Mouse (Mus musculus) liver, embryonic 14.5 days (tissue): ENCODE results near the gene Fgr. TPM values are rescaled to one million over a fixed set of nuclear protein-coding genes. Genes with fewer than 3 reads are reported as not detected.

Source experiments
- ATAC-seq: fragments of 200-750 bp; cut with Nextera tagmentation; 2 replicates; pipeline ENCODE4 v1.8.0; 2017; ENCODE audit warnings: moderate number of reproducible peaks, mild to moderate bottlenecking, moderate library complexity; ENCODE audit not compliant: insufficient read depth
- DNase-seq, 3 experiments: peaks; one replicate each; pipeline ENCODE4 v3.0.0-alpha.2; 2012 to 2013; ENCODE audit warnings: low read depth in 3 of 3, low spot score in 3 of 3
- H3K27ac ChIP-seq: fragments of 300-500 bp; sonication (generic); 2 replicates; pipeline ENCODE4 v1.5.1; 2014; ENCODE audit warnings: moderate library complexity, mild to moderate bottlenecking, control low read depth, inconsistent platforms
- H3K27me3 ChIP-seq: fragments of 300-500 bp; sonication (generic); 2 replicates; pipeline ENCODE4 v1.6.1; 2014; ENCODE audit warnings: mild to moderate bottlenecking, low read length, moderate library complexity; ENCODE audit not compliant: control insufficient read depth, insufficient read depth
- H3K36me3 ChIP-seq: fragments of 300-500 bp; sonication (generic); replicated peaks from 2 replicates; pipeline ENCODE4 v1.6.1; 2014; ENCODE audit warnings: low read depth; ENCODE audit not compliant: control insufficient read depth, insufficient read depth
- H3K4me1 ChIP-seq, 2 experiments: fragments of 200-500 bp in 1 of 2; fragments of 300-500 bp in 1 of 2; sonication (generic) in 1 of 2; replicated peaks; 2 replicates each; pipeline ENCODE4 v1.6.1; 2012 to 2014; ENCODE audit warnings: antibody characterized with exemption in 1 of 2, inconsistent platforms in 1 of 2, low read length in 1 of 2; ENCODE audit not compliant: control insufficient read depth in 2 of 2, insufficient read depth in 2 of 2
- H3K4me2 ChIP-seq: fragments of 300-500 bp; sonication (generic); 2 replicates; pipeline ENCODE4 v1.6.1; 2014; ENCODE audit warnings: low read depth, mild to moderate bottlenecking, control low read depth, moderate library complexity
- H3K4me3 ChIP-seq, 2 experiments: fragments of 200-500 bp in 1 of 2; fragments of 300-500 bp in 1 of 2; sonication (generic) in 1 of 2; 2 replicates each; pipeline ENCODE4 v1.5.1; 2012 to 2014; ENCODE audit warnings: low read depth in 2 of 2, low read length in 2 of 2, mild to moderate bottlenecking in 2 of 2, control low read depth in 1 of 2, inconsistent platforms in 1 of 2, moderate library complexity in 1 of 2; ENCODE audit not compliant: insufficient read depth in 1 of 2
- H3K9ac ChIP-seq: fragments of 300-500 bp; sonication (generic); replicated peaks from 2 replicates; pipeline ENCODE4 v1.6.1; 2014; ENCODE audit warnings: mild to moderate bottlenecking, control low read depth, moderate library complexity
- H3K9me3 ChIP-seq: fragments of 300-500 bp; sonication (generic); 2 replicates; pipeline ENCODE4 v1.6.1; 2016; ENCODE audit warnings: low read length, mixed read lengths; ENCODE audit not compliant: control insufficient read depth
- CTCF ChIP-seq: IDR thresholded peaks from 2 replicates; pipeline ENCODE4 v1.5.1; 2016; ENCODE audit warnings: antibody characterized with exemption, low read depth, control low read depth
- EP300 ChIP-seq: IDR thresholded peaks from 2 replicates; pipeline ENCODE4 v1.6.1; 2016; ENCODE audit warnings: antibody characterized with exemption, low read depth
- WGBS: fragments of 180-500 bp; shearing (Covaris S2); extraction: QIAGEN DNeasy Blood & Tissue Kit; methylation state at CpG from one replicate; pipeline ENCODE4 v1.1.7; 2014; ENCODE audit not compliant: insufficient replicate concordance; 5-methylcytosine and 5-hydroxymethylcytosine counted together
- polyA plus RNA-seq, 2 experiments: library from polyadenylated mRNA; depleted of rRNA in 1 of 2; stranded (reverse) in 1 of 2; unstranded in 1 of 2; fragments of >200 nt; fragmentation: Nextera tagmentation in 1 of 2; extraction: Ambion mirVana in 1 of 2; gene quantifications; 2 replicates each; pipeline versions ENCODE4 v1.2.1 to v1.2.3; 2012 to 2014

Gene Fgr
- polyA plus RNA-seq, 2 experiments = 0.75 to 0.79 TPM

DNA sequence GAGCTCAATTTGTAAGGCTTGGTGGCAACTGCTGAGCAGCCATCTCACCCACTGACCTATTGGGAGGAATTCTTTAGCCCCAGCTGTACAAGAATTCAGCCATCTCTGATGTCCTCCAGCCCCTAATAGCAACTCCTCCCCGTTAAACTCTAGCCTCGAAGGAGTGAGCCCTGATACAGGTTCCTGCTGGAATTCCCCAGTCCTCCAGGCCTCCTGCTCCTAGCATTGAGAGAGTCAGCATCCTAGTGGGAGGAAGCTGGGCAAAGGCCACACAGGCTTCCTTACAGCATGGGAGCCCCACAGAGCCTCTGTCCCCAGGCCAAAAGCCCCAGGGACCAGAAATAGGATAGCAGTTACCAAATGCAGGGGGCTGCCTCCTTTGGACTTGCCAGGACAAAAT is 10.5 kb upstream of the Fgr start:
- H3K4me2 ChIP-seq = no peak overlapping the region
- DNase-seq (no peak), ATAC-seq (no peak)
- H3K4me3 ChIP-seq = no peak overlapping the region
- H3K9ac ChIP-seq = no peak overlapping the region
- no peaks in the 10 kb centered on the region for H3K27me3 ChIP-seq
- H3K4me1 ChIP-seq = peaks cover 0 to 19% of the 10 kb centered on the region in 2 experiments; a peak in 2 of 4 replicates
- H3K27ac ChIP-seq = no peak overlapping the region
- no peak for TF ChIP-seq EP300
- no peak for TF ChIP-seq CTCF
- no peaks in the 10 kb centered on the region for H3K36me3 ChIP-seq
- no peaks in the 10 kb centered on the region for H3K9me3 ChIP-seq
- 65% methylated on average over 2 of the region's 2 CpGs for WGBS

DNA sequence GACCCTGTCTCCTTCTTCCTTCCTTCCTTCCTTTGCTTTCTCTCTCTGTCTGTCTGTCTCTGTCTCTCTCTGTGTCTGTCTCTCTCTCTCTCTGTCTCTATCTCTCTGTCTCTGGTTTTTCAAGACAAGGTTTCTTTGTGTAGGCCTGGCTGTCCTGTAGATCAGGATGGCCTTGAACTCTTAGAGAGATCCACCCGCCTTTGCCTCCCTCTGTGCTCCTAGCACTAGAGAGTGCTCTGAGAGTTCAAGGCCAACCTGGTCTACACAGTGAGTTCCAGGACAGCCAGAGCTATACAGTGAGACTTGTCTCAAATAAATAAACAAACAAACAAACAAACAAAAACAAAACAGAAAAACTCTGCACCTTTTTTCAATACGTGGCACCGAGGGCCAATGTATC is 9.8 kb upstream of the Fgr start:
- Histone ChIP-seq H3K27ac (no peak overlapping the region), H3K9me3 (no peaks in the 10 kb centered on the region), H3K4me2 (no peak overlapping the region), H3K4me3 (no peak overlapping the region), H3K36me3 (no peaks in the 10 kb centered on the region), H3K27me3 (no peaks in the 10 kb centered on the region), H3K9ac (no peak overlapping the region), H3K4me1 (peaks cover 0 to 17% of the 10 kb centered on the region in 2 experiments; a peak in 2 of 4 replicates)
- DNase-seq (no peak), ATAC-seq (no peak)
- no peak for TF ChIP-seq CTCF
- no peak for TF ChIP-seq EP300
- WGBS = 64% methylated on average over 3 of the region's 3 CpGs

DNA sequence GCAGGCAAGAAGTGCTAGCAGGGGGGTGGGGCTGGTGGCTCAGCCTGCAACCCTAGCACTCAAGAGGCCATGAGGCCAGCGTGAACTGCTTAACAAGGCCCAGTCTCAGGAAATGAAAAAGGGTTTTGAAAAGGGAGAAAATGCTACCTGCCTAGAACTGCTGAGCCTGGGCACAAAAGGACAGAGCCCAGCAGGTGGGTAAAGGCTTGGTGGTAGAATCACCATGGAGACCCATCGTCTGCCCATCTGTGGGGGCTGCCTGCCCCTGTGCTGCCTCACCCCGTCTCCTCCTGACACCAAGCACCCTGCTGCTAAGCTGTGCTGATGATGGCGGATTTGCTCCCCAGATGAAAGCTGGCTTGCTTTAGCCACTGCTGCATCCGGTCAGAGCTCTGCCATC is 9.4 kb upstream of the Fgr start:
- no peak for DNase-seq
- no peak for TF ChIP-seq CTCF
- TF ChIP-seq EP300 = no peak

DNA sequence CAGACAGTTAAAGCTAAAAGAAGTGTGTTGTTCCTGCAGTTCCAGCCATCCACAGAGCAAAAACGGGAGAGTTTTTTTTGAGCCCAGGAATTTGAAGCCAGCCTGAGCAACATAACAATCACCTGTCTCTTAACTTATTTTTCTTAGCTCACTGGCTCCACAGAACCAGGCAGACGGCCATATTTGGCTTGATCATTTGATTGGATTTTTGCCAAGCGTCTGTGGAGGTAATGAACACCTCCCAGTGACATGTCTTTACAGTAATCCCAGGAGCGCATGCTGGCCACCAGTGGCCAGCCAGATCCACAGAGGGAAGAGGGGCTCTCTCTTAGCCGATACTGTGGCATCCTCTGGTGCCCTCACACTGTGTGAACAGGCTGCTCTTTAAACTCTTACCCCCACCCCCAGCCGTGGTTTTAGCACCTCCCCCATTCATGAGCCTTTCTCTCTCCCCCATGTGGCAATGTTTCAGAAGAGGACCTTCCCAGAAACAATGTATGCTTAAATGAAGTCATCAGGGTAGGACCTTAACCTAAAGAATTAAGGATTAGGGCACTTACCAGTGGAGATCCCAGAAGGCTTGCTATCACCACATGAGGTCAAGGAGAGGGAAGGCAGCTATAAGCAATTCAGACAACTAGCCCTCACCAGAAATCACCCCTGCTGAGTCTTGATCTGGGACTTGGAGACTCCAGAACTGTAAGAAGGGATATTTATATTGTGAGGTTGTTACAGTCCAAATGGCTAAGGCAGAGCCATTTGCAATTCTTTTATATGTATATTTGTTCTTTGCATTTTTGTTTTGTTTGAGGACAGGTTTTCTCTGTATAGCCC is 5.6 kb upstream of the Fgr start:
- Histone ChIP-seq H3K9ac (no peak overlapping the region), H3K27ac (no peak overlapping the region), H3K9me3 (no peaks in the 10 kb centered on the region), H3K36me3 (no peaks in the 10 kb centered on the region), H3K4me2 (no peak overlapping the region), H3K4me1 (no peaks in the 10 kb centered on the region), H3K4me3 (no peak overlapping the region), H3K27me3 (peaks cover 2% of the 10 kb centered on the region; the same call in 1 of the 2 replicates)
- 45% methylated on average over 6 of the region's 6 CpGs for WGBS
- no peak for TF ChIP-seq EP300
- DNase-seq (no peak), ATAC-seq (no peak)

More for the DNA sequence above, 9.4 kb upstream of the Fgr start:
- H3K27ac ChIP-seq = no peak overlapping the region
- no peaks in the 10 kb centered on the region for H3K27me3 ChIP-seq
- no peak overlapping the region for H3K4me3 ChIP-seq
- H3K9ac ChIP-seq = no peak overlapping the region
- no peak overlapping the region for H3K4me2 ChIP-seq
- no peak for ATAC-seq
- H3K4me1 ChIP-seq = peaks cover 0 to 13% of the 10 kb centered on the region in 2 experiments; a peak in 2 of 4 replicates
- WGBS = 49% methylated on average over 5 of the region's 5 CpGs
- no peaks in the 10 kb centered on the region for H3K9me3 ChIP-seq
- no peaks in the 10 kb centered on the region for H3K36me3 ChIP-seq

DNA sequence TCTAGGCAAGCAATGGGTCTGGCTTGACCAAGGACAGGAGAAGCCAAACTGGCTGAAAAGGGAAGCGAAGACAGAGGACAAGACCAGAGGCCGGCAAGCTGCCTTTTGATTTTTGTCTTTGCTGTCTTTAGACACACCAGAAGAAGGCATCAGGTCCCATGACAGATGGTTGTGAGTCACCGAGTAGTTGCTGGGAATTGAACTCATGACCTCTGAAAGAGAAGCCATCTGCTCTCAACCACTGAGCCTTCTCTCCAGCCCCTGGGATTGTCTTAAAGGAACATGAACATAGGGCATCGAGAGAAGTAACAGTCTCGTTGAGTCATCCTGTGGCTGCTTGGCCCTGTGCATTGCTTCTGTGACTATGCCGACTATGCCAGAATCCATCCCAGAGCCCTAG is 2.3 kb upstream of the Fgr start:
- no peaks in the 10 kb centered on the region for H3K36me3 ChIP-seq
- no peaks in the 10 kb centered on the region for H3K9me3 ChIP-seq
- H3K4me2 ChIP-seq = no peak overlapping the region
- no peak overlapping the region for H3K27ac ChIP-seq
- no peak for ATAC-seq
- no peak overlapping the region for H3K9ac ChIP-seq
- no peak for DNase-seq
- 54% methylated on average over 6 of the region's 6 CpGs for WGBS
- TF ChIP-seq EP300 = no peak
- no peak for TF ChIP-seq CTCF
- H3K4me1 ChIP-seq = peaks cover 0 to 7% of the 10 kb centered on the region in 2 experiments; a peak in 2 of 4 replicates
- H3K27me3 ChIP-seq = peaks cover 31% of the 10 kb centered on the region
- no peak overlapping the region for H3K4me3 ChIP-seq
